Mouse (Mus musculus) MEL-GATA-1-ER (cell line): ENCODE data around the gene Gpc2.

Experiments
- DNase-seq: peaks from one replicate; pipeline ENCODE4 v3.0.0-alpha.2; 2012; ENCODE audit warnings: low read depth; ENCODE audit errors: extremely low read depth

Gene Gpc2

GRCm38 (mm10) chr5:138262582-138263240 is 17.1 kb downstream of the Gpc2 start:
- no peak for DNase-seq

GRCm38 (mm10) chr5:138262001-138262400 is 17.8 kb downstream of the Gpc2 start:
- DNase-seq, result no peak

- DNase-seq, result peak; percentile 65
Measured at GRCm38 (mm10) chr5:138260834-138261233, 19.0 kb downstream of the Gpc2 start.

- DNase-seq, result no peak
Measured at GRCm38 (mm10) chr5:138260051-138260450, 19.8 kb downstream of the Gpc2 start.

- DNase-seq, result no peak
Measured at GRCm38 (mm10) chr5:138258993-138259392, 20.8 kb downstream of the Gpc2 start.

GRCm38 (mm10) chr5:138258542-138258941 is 21.3 kb downstream of the Gpc2 start:
- DNase-seq, result no peak

GRCm38 (mm10) chr5:138258078-138258477 is 21.7 kb downstream of the Gpc2 start:
- DNase-seq, result no peak

- no peak for DNase-seq
Measured at GRCm38 (mm10) chr5:138257585-138257978, 22.2 kb downstream of the Gpc2 start.

- DNase-seq, result no peak
Measured at GRCm38 (mm10) chr5:138256966-138257584, 22.7 kb downstream of the Gpc2 start.

GRCm38 (mm10) chr5:138256094-138256467 is 23.7 kb downstream of the Gpc2 start:
- no peak for DNase-seq

- peak; percentile 96 for DNase-seq
Measured at GRCm38 (mm10) chr5:138255353-138256093, 24.3 kb downstream of the Gpc2 start, which contains the start of gene Lamtor4. Lamtor4 (plus strand) TSS chr5:138255482.

GRCm38 (mm10) chr5:138253061-138253460 is 26.7 kb downstream of the Gpc2 start:
- DNase-seq, result no peak

- no peak for DNase-seq
Measured at GRCm38 (mm10) chr5:138251144-138251543, 28.7 kb downstream of the Gpc2 start.

GRCm38 (mm10) chr5:138241511-138241910 is 38.3 kb downstream of the Gpc2 start:
- no peak for DNase-seq

GRCm38 (mm10) chr5:138234224-138234623 is 45.6 kb downstream of the Gpc2 start:
- no peak for DNase-seq

- DNase-seq, result no peak
Measured at GRCm38 (mm10) chr5:138233778-138234177, 46.0 kb downstream of the Gpc2 start.

- DNase-seq, result peak; percentile 26
Measured at GRCm38 (mm10) chr5:138229511-138229910, 50.3 kb downstream of the Gpc2 start.

GRCm38 (mm10) chr5:138228026-138228425 is 51.8 kb downstream of the Gpc2 start:
- peak; percentile 57 for DNase-seq

- peak; percentile 95 for DNase-seq
Measured at GRCm38 (mm10) chr5:138227367-138227766, 52.4 kb downstream of the Gpc2 start.

GRCm38 (mm10) chr5:138226491-138226890 is 53.3 kb downstream of the Gpc2 start:
- no peak for DNase-seq

GRCm38 (mm10) chr5:138225700-138226099 is 54.1 kb downstream of the Gpc2 start, which contains the start of gene Nxpe5:
Nxpe5 (plus strand) TSS chr5:138225898.
- no peak for DNase-seq
